Mouse (Mus musculus) Muller cell, postnatal 12 days (primary cell): ENCODE measurements at regions not wholly inside any gene's neighbourhood (a gene's known extent, or its start where the extent isn't known, plus 50 kb on each side); places are given as distances from the start of the nearest gene placed in this dataset.

ENCODE experiments used
- DNase-seq: peaks from one replicate; pipeline ENCODE4 v3.0.0-alpha.2; 2015; ENCODE audit errors: inconsistent ontology term

DNA sequence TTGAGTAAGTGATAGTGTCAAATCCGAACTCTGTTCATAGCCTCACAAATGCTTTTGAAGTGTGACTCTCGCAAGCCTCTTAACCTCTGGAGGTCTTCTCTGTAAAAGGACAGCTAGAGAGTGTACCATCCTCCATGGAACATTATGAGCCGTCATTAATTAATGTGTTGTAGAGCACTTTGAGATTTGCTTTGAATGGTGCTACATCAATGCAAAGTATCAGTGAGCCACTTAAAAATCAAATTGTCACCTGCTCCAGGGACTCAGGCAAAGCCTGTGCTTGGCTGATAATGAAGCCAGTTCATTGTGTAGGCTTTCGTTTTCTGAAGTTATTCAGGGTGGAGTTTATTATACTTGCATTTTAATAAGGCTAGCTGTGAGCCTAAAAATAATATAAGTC is 801.8 kb upstream of the B3galt2 start:
- DNase-seq: no peak

DNA sequence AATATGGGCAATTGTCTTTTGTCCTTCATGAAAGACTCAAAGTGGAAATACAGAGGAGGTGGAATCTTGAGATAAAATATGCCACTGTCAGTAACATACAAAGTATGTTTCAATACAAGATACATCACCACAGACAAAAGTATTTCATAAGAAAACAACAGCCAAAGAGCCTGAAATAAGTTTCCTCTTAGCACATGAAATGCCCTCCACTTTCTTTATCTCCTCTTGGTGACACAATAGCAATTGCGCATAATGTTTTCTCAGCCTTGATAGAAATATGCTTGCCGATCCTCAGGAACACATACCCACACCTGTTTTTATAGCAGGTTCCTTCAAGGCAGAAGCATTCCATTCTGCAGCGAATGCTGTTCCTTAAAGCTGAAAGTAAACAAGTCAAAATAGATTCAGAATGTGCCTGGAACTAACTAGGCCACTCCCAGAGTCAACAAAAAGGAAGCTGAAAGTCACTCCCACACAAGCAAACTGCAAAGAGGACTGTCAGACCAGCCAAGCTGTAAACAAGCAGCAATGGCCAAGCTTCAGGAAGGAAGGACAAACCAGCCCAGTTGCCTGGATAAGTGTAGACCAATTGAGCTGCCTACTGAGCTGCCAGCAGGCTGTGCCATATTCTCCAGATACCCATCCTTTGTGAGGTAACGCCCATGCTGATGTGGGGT is 773.3 kb upstream of the B3galt2 start:
- DNase-seq: no peak

DNA sequence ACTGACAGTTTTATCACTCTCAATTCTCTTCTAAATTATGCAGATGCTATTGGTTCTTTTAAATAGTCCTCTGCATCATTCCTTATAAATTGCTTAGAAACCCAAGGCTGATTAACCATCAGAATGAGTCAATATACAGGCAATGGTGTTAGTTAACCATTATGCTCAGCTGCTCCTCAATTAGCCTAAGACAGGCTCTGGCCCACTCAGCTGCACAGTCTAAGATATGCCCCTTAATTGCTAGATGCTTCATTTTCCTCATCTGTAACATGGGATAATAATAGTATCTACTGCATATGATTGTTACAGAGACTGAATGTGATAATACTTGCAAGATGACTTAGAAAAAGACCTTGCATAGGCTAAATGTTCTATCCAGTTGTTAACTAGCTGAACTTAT is 748.6 kb upstream of the B3galt2 start:
- DNase-seq: no peak

DNA sequence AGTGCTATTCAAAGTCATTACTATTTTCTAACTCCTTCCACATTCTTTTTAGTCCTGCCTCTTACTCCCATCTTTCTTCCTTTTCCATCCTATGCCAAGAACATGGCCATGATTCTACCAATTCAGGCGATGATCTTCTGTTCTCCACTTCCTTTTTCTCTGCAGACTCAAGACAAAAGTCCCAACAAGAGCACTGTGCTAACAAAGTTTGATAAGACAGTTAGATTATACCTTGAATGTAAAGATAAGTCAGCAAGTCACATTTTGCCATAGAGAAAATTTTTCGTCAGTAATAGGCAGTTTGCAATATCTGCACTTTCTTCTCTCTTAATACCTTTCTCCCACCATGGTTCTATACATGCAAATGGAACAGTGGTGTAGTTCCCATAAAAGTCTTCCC is 747.3 kb upstream of the B3galt2 start:
- no peak for DNase-seq

DNA sequence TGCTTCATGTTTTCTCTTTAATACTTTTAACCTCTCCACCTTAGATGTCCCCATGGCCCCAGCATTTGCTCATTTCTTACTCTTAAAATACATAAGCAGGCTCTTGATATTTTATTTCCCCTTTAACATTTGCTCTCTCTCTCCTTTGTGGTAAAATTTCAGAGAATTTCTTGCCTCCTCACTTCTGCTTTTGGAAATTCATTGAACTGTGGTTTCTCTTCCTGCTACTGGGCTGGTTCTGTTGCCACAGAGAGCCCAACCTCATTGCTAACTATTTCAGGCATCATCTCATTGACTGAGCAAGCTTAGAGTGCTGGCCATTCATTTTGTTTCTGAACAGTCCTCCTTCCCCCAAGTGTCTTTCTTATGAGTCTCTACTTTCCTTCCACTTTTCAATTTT is 746.3 kb upstream of the B3galt2 start:
- DNase-seq: no peak

DNA sequence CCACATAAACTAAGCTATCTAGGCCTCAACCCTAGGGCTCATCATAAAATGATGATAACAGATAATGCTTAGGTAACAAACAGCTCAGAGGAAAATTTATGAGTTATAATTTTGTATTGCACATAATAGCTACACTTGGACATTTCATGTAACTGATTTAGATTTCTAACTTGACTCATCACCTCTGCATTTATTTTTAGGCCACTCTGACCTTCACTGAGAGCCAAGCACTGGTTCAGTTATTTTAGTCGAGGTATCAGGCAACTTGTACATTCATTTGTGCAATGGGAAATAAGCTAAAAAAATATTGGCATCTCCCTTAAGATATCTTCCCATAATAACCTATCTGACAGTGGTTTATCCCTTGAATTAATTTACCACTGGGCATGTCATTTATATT is 745.4 kb upstream of the B3galt2 start:
- DNase-seq: no peak

DNA sequence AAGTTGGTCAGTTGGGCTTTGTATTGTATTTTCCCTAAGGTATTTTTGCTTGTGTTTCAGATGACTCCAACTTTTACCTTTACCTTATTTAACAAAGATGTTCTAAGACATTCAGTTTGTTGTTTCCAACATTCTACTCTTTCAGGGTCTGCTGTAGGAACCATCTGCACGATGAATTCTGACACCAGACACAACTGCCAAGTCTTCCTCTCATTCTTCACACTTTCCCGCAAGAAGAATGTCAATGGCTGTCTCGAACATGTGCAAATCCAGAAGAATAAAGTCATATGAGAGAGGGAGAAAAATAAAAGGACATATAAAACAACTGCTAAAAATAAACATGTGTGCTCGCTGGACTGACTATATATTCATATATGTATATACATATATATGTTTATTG is 730.6 kb upstream of the B3galt2 start:
- DNase-seq: no peak

DNA sequence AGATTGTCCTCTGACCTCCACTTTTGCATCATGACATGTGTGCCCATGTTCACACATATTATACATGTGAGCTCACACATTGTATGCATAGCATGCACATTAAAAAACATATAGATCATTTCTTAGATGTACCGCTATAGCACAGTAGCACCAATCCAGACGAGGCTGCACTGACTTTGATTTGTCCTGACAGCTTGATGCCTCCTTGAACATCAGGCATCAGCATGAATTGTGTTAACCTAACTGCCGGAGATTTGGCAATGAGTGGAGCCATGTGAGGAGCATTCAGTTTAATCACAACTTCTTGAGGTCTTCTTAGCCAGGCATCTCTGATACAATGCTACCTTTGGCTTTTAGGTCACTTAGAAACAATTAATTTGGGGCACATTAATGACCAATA is 683.8 kb upstream of the B3galt2 start:
- peak; percentile 9 for DNase-seq

DNA sequence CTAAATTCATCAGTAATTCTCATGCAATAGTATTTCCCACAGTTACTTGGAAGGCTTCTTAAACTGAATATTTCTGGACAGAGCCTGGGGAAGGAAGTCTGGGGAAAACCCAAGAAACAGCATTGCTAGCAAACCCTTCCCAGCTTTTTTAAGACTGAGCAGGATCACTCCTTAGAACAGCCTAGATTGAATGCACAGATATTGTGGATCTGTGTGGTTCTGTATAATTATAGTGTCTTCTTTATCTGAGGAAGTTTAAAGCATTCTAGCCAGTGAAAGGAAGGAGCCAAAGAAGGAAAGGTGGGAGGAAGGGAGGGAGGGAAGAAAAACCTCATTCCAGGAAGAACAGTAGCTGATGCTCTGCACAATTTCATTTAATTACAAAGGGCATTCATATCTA is 669.0 kb upstream of the B3galt2 start:
- DNase-seq: no peak

DNA sequence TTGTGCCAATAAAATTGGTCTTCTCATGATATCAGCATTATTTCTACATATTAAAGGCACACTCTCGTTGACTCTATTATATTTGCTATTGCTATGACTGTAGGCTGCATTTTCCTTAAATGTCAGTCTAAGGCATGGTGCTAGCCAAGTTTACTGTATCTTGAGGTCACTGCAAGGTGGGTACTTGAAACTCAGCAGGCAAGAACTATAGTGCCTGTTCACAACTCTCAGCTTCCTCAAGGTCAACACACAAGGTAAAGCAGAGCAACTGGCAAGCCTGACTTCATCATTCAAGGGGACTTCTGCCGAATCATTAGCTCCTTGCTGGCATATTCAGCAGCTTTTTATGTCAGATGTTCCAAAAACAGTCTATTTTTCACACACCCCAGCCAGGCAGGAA is 667.1 kb upstream of the B3galt2 start:
- DNase-seq: no peak

DNA sequence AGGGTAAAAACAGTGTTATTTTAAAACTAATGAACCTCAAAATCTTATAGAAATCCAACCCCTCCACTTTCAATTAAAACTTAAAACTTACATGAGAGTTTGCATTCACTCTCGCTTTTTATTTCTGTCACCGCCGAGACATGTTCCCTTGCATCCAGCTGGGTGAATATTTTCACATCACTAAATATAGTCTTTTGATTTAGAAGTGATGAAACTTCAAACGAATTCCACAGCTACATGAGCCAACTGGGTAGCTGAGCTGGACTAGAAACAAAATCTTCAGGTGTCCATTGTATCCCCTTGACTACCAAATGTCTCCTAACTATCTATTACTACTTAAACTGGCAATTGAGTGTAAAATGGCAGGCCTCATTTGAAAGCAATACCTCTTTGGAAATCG is 657.5 kb upstream of the B3galt2 start:
- DNase-seq: no peak

DNA sequence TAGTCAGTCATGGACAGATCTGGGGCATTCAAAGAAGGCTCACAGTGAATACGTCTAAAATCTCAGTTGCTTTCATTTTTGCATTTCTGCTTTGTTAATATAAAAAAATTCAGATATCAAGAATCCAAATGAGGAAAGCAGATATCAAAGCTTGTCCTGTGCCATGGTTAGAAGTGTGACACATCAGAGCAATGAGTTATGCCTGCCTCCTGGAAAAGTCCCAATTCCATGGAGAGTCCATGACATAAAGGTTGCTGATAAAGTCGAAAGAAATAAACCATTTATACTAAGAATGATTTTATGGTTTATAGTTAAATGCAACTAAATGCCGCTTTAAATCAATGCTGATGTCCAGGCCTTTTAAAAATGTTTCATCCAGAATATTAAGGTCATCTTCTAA is 656.8 kb upstream of the B3galt2 start:
- DNase-seq: no peak

DNA sequence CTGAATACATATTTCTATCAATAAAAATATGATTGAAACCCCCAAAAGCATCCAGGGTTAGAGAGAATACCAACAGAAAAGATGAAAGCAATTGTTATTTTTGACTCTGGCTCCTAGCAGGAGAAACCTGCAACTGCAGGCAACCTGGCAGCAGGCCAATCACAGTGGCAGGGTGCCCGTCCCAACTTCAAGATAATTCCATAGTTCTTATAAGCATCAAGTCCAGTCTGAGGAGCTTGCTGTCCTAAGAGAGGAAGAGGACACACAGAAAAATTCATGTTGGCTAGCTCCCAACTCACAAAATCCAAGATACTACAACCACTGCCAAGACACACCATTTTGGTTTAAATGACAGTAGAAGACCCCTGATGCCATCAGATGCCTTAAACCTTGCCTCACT is 654.9 kb upstream of the B3galt2 start:
- DNase-seq: no peak

DNA sequence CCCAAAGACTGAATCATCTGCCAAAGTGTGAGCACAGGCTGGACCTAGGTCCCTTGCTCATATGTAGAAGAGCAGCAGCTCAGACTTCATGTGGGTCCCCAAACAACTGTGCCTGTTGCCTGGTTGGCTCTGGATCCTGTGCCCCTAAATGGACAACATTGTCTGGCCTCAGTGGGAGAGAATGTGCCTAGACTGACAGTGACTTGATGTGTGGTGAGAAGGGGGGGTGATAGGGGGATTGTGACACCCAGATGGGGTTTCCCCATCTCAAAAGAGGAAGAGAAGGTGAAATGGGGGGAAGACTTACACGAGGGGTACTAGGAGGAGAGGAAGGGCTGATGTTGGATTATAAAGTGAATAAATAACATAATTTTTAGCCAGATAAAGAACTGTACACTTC is 640.2 kb upstream of the B3galt2 start:
- no peak for DNase-seq

DNA sequence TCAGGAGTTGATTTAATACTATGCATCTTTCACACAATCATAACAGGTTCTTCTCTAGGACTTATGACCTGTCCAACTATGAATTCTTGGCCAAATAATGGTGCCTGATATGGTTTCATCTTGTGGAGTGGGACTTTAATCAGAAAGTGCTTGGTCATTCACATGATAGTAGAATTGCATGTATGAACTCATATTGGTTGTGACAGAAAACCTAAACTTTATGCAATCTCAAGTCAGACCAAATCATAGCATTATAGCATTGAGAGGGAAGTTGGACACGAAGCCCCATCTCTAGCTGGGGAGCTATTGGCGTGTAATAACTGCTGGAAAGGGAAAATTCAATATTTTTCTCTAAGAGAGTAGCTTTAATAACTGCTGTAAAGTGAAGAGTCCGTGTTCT is 639.4 kb upstream of the B3galt2 start:
- no peak for DNase-seq

DNA sequence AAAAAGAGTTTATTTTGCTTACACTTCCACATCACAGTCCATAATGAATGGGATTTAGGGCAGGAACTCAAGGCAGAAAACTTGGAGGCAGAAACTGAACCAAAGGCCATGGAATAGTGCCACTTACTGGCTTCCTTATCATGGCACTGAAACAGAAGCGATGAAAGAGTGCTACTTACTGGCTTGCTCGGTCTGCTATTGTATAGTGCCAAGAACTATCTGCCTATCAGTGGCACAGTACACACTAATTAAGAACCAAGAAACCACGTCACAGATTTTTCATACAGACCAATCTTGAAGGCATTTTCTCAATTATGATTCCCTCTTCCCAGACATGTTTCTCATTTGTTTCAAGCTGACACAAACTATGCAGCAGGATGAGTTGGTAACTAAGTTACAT is 634.4 kb upstream of the B3galt2 start:
- DNase-seq: peak; percentile 34

DNA sequence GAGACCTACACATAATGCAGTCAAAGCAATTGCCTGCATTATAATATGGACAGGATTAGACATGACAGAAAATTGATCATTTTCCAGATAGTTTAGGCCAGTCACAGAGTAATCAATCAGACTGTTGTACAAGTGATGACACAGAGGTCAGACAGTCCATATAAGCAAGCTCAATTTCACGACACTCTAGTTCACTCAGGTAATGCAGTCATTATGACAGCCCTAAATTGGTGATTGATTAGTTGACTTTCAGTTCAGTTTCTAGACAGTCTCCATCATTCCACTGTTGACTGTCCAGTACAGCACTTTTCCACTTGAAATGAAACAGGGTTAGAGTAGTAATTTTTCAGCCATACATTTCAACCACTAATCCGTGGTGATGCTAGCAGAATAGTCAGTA is 620.5 kb upstream of the B3galt2 start:
- no peak for DNase-seq

DNA sequence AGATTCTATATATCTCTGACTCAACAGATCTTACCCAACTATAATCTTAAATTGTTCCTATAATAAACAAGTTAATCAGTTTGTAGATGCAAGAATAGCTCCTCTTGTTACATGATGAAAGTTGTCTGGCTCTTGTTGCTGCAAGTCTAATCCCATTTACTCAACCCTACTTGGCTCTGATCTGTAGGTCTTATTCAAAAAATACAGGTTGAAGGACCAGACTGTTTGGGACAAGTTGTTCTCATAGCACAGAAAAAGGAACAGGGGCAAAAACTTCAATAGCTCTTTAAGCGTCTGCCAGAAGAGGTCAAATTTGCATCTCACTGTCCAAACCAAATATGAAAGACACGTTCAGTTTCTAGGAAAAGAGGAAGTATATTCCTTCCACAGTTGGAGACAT is 587.3 kb upstream of the B3galt2 start:
- DNase-seq: no peak

DNA sequence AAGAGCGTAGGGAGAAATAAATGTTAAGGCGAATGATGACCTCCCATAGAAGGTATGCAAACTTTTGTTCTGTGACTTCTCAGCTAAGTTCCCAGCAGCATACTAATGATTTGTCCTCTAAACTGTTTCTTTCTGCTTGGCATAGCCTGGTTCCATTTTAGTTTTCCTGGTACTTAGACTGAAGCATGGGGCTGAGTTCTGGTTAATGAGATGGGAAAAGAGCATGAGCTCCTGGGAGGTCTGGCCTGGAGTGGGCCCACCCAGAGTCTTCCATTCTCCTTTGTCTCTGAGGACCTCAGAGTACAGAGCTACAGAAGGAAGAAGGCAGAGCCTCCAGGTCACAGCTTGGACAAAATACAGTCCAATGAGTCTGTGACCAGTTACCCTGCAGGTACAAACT is 586.9 kb upstream of the B3galt2 start:
- no peak for DNase-seq

DNA sequence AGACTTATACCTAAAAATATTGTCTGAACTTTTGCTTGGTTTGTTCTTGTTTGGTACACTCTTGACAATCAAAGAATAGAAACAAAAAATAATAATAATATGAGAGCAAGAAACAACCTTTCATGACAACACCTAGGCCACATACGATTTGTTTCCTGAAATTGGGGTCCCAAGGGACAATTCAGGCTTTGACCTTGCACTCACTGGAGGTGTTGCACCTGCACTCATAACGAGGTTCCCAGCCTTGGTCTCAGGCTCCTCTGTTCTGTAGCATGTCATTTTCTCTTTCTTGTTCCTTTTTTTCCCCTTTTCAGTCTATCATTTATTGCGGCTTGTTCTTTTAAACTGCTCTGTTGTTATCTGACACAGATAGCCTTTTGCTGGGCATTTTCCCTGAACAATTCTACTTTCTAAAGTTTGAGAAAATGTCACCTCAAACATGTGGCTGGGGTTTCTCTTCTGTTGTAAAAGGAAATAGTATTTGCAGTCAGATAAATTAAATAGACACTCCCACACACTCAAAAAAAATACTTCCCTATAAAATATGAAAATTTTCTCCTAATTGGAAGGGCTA is 585.9 kb upstream of the B3galt2 start:
- DNase-seq: no peak

DNA sequence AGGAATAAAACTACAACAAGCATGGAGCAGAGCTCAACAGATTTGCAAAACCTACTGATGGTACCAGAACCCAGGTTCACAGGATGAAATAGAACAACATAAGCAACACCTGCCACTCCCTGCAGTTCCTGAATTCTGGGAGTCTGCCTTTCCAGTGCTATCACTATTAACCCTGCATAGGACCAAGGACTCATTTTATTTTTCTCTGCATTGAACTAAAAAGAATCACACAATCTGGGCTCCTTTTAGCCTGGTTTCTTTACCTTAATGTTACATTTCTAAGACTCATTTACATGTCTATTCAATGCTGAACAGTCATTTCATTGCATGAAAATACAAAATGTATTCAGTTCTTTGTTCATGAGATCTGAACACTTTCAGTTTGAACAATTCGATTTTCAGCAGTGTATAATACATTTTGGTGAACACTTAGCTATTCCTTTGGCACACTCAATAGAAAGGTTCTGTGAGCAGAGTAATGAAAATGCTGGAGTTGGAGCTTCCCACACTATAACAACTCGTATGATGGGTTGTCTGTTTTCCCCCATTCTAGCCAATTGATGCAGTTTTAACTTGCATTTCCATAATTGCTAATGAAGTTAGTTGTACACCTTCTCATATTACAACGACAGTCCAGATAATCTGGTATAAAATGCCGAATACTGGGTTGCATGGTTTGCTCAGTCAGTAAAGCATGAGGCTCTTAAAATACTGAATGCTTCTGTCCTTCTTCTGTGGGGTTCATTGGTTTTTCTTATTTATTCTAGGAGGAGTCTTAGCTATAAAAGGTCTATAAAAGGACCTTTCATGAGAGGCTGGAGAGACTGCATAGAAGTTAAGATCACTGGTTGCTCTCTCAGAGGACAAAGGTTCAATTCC is 579.5 kb upstream of the B3galt2 start:
- no peak for DNase-seq

DNA sequence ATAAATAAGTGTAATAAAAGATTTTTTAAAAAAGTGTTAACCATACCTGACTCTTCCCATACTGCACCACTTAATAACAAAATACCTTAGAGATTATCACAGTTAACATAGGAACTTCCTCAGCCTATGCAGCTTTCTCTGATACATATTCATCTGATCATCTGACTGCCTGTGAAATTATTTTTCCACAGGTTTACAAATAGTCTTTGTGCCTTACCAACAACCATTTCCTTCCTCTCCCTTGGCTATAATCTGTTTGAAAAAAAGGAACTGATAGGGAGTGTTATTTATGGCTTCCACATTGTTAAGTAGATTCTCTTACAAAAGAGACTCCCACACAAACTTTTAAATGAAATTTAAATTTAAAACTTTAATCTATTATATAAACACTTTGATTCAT is 575.0 kb upstream of the B3galt2 start:
- no peak for DNase-seq

DNA sequence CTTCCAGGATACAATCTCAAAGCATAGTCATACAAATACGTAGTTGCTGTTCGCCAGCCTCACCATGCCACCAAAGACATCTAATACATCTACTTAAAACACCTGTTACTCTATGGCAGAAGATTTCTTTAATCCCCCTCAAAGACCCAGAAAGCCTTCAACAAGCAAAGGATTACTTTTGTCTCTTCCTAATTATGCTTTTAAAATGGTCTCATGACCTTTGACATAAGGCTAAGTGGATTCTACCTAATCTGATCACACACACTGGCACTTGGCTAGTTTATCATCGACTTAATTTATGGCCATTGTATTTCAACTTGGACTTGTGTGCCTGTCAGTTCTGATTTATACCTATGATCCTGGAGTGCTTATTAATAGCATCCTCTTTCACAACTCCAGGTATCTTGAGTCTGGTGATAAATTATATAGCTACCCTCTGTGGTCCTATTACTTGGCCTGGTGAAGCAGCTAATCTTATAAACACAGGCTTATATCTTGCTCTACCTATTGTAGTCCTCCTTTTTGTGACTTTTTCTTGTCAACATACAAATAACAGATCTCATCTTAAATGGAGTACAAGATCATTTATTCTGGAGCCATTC is 568.6 kb upstream of the B3galt2 start:
- no peak for DNase-seq
